Mouse (Mus musculus) adrenal gland, adult 18-20 months (tissue): ENCODE data around the gene Fam186b. TPM values are rescaled to one million over a fixed set of nuclear protein-coding genes. Genes with fewer than 3 reads are reported as not detected.

Experiments
- DNase-seq, 2 experiments: peaks; one replicate each; pipeline ENCODE4 v3.0.0; 2021 to 2022; ENCODE audit warnings: low spot score in 2 of 2
- total RNA-seq, 2 experiments: library from RNA; stranded (reverse); gene quantifications; 1 replicate in 1 of 2; 2 replicates in 1 of 2; pipeline ENCODE4 v1.2.3; 2021

Fam186b gene
- total RNA-seq, 2 experiments from 2014 or later, result 1.6 to 2.6 TPM

DNA sequence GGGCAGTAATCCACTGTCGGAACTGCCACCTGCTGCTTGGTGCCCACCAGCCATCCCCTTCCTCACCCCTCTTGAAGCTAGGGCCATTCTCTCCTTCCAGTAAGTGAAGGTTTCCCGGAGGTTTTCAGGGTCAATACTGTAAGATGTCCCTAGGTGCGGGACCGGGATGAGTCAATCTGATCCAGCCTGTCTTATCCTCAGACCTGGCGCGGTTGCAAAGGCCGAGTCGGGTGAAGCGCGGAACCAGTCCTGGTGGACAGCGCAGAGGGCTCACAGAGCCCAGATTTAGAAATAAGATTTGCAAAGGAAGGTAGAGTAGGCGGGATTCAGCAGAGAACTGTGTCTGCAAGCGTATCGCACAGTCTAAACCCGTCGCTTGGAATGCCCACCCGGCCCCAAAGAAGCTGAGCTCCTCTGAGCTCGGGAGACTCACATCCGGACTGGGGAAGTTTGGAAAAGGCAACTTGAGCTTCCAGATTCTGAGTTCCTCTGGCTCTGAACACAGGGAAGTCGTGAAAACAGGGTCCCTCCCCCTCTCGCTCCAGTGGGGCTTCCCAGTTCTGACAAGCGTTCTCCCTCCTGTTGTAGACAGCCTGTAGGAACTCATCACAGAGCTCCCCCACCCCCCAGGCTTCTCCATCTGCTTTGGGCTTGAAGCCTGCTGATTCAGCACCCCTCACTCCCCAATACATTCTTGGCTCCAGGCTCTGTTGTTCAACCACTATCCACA is 70.4 kb downstream of the Fam186b start:
- DNase-seq, result peak in 1 of 2 experiments; percentile 12

DNA sequence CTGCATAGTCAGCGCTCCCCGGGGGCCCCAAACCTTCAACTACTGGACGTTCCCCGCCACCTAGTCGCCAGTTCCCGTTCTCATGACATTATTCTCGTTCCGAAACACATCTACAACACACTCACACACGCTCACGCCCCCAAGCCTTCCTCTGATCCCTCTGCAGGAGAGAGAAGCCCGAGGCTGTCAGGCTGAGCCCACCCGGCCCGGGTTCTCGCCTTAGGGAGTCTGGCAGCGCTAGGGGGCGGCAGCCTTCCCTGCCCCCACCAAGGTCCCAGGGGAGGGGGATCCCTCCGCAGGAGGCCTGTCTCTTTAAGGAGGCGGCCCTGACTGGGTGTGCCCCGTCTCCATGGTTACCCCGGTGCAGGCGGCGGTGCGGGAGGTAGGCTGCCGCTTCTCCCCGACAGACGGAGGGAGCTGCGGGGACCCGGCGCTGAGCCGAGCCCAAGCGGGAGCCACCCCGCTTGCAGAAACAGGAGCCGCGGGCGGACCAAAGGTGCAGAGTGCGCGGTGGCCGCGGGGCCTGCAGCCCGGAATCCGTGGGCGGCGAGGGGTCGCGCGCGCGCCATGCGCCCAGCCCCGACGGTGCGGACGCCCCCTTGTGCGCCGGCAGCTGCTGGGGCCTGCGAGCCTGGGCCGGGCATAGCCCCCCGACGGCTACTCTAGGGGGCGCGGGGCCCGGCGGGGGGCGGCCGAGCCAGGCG is 71.3 kb downstream of the Fam186b start, which contains the start of gene Kcnh3:
Kcnh3 (plus strand) TSS at position 654 of the 704 bp plus-strand sequence.
- DNase-seq, result peak; percentile 43 to 53

GRCm38 (mm10) chr15:99223585-99224207 is 72.0 kb downstream of the Fam186b start:
- DNase-seq, result peak; percentile 53 to 66

DNA sequence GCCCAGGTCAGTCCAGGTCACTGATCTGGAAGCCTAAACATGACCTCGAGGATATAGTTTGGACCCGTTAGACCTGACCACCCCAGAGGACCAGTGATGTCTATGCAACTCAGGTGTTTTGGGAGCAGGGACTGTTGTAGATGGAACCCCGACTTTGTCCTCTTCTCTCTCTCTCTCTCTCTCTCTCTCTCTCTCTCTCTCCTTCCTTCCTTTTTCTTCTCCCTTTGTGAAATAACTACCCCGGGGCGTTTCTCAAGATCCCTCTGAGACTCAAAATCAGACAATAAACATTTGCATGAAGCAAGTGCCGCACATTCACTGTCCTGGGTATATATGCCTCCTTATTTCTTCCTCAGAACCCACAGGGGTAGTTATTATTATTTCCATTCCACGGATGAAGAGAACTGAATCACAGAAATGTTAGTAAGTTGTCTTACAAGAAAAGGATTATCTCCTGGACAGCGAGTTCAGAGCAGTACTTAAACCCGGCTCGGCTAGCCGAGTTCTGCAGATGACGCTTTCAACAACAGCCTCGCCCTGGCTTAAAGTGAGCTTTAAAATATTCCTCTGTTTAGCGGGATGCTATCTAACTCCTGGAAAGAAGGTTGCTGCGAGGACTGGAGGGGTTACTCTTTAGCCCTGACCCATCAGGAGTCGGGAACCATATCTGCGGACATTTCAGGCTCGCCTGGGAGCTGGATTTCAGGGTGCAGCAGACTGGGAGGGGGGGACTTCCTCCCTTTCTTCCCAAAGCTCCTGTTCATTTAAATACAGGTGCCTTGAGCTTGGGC is 72.7 kb downstream of the Fam186b start:
- no peak for DNase-seq

DNA sequence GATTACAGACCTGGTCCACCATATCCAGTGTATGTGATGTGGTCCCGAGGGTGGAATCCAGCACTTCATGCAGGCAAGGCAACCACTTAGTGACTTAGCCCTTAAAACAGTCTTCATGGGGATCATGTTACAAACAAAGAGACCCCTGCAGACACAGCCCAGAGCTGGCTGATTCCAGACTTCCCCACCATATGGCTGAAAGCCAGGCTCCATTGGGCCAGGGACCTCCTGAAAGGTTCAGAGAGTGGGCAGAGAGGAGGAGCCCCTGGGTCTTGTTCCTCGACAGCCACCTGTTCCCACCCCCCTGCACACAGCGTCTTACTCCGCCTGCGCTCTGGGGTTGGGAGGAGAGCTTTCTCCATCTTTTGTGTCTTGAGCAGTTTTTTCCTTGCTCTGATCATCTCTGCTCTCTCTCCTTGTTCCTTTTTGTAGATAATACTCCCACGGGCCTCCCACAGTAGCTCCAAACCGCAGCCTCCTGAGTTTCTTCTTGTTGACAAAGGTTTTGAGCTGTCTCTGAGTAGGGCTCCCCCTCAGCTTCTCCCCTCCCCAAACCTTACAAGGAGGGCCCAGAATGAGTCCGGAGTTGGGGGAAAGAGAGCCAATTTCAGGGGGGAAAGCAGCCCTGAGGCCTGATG is 74.3 kb downstream of the Fam186b start:
- DNase-seq, result no peak

Other genes with a start within 250 kb of the Fam186b start
- gene Prph, start 240.7 kb downstream of the Fam186b start, total RNA-seq, result under 1 TPM; 0.51 to 0.56 TPM
- not detected for gene Troap, start 221.3 kb downstream of the Fam186b start, total RNA-seq
- not detected for gene C1ql4, start 208.1 kb downstream of the Fam186b start, total RNA-seq
- 1 to 10 TPM; 2.5 to 8.4 TPM for gene Dnajc22, start 202.7 kb downstream of the Fam186b start, total RNA-seq
- 10 to 100 TPM; 10.4 to 10.6 TPM for gene Spats2, start 170.0 kb downstream of the Fam186b start, total RNA-seq
- gene Kcnh3, start 71.0 kb downstream of the Fam186b start, total RNA-seq, result under 1 TPM; 0.60 to 0.67 TPM
- 10 to 100 TPM; 30.6 to 37.2 TPM for gene Mcrs1, start 43.9 kb downstream of the Fam186b start, total RNA-seq
- 10 to 100 TPM; 46.0 to 50.6 TPM for gene Prpf40b, start 801 bp downstream of the Fam186b start, total RNA-seq
- gene Fmnl3, start 74.6 kb upstream of the Fam186b start, total RNA-seq, result 10 to 100 TPM; 15.5 to 17.2 TPM
- gene Tmbim6, start 97.0 kb upstream of the Fam186b start, total RNA-seq, result 100 to 1,000 TPM; 536 to 790 TPM
- 10 to 100 TPM; 14.1 to 18.7 TPM for gene Nckap5l, start 161.9 kb upstream of the Fam186b start, total RNA-seq
- 1 to 10 TPM; 4.6 to 4.7 TPM for gene Bcdin3d, start 178.8 kb upstream of the Fam186b start, total RNA-seq
- 10 to 100 TPM; 28.9 to 31.6 TPM for gene Faim2, start 232.3 kb upstream of the Fam186b start, total RNA-seq